Mouse (Mus musculus) heart, adult 2 months (tissue): ENCODE data around the gene Mrpl18. TPM values are rescaled to one million over a fixed set of nuclear protein-coding genes. Genes with fewer than 3 reads are reported as not detected.
"Not testable (repeated sequence)": the region's sequence is repeated elsewhere in the genome, so short reads cannot be mapped to it uniquely, and the experiment has no call there.

ENCODE experiments used
- DNase-seq, 2 experiments: peaks; one replicate each; pipeline ENCODE4 v3.0.0; 2021
- H3K27ac ChIP-seq: fragments of 200-600 bp; 2 replicates; pipeline ENCODE4 v1.8.1; 2022
- H3K27me3 ChIP-seq: fragments of 200-500 bp; 2 replicates; pipeline ENCODE4 v1.6.1; 2012; ENCODE audit warnings: mild to moderate bottlenecking, low read length, inconsistent platforms, mixed read lengths; ENCODE audit not compliant: control insufficient read depth, insufficient read depth
- H3K36me3 ChIP-seq: fragments of 200-500 bp; 2 replicates; pipeline ENCODE4 v1.6.1; 2012; ENCODE audit warnings: low read length, inconsistent platforms; ENCODE audit not compliant: control insufficient read depth, insufficient read depth
- H3K4me1 ChIP-seq: fragments of 200-500 bp; 2 replicates; pipeline ENCODE4 v1.6.1; 2011; ENCODE audit warnings: low read length; ENCODE audit not compliant: control insufficient read depth, insufficient read depth
- H3K4me3 ChIP-seq: fragments of 200-600 bp; 2 replicates; pipeline ENCODE4 v1.8.1; 2022
- H3K79me2 ChIP-seq: fragments of 200-500 bp; replicated peaks from 2 replicates; pipeline ENCODE4 v1.6.1; 2012; ENCODE audit warnings: mild to moderate bottlenecking, inconsistent platforms, low read length, moderate library complexity, mixed read lengths; ENCODE audit not compliant: control insufficient read depth, insufficient read depth
- H3K9ac ChIP-seq: fragments of 200-500 bp; 2 replicates; pipeline ENCODE4 v1.6.1; 2012; ENCODE audit warnings: low read depth, mild to moderate bottlenecking, control low read depth, inconsistent platforms, low read length, mixed read lengths
- CTCF ChIP-seq: fragments of 200-600 bp; IDR thresholded peaks from 2 replicates; pipeline ENCODE4 v1.8.1; 2022; ENCODE audit warnings: antibody characterized with exemption, mild to moderate bottlenecking, moderate library complexity
- EP300 ChIP-seq: fragments of 200-500 bp; IDR thresholded peaks from 2 replicates; pipeline ENCODE4 v1.6.1; 2011; ENCODE audit warnings: low read depth, low read length, control low read depth; ENCODE audit not compliant: insufficient read depth
- POLR2A ChIP-seq: fragments of 200-500 bp; IDR thresholded peaks from 2 replicates; pipeline ENCODE4 v1.6.1; 2011; ENCODE audit warnings: mild to moderate bottlenecking, low read depth, low read length, control low read depth; ENCODE audit not compliant: insufficient read depth
- WGBS: fragments of 180-500 bp; shearing (Covaris S2); methylation state at CpG from one replicate; pipeline ENCODE4 v1.1.7; 2018; 5-methylcytosine and 5-hydroxymethylcytosine counted together
- intact Hi-C: fragments of 180-260 bp; cut with DNase I; formaldehyde crosslinking; loops from one replicate; pipeline ENCODE4 v1.15.1; 2025
- polyA plus RNA-seq: library from polyadenylated mRNA; depleted of rRNA; stranded (reverse); fragments of >200 nt; gene quantifications from 2 replicates; pipeline ENCODE4 v1.2.3, GENCODE M21; 2012
- total RNA-seq, 2 experiments: library from RNA; stranded (reverse); gene quantifications; 2 replicates each; pipeline ENCODE4 v1.2.3; 2021

The Mrpl18 gene
- total and polyA plus RNA-seq, 3 experiments = 65.1 to 160 (median 151) TPM

- no peaks in the 10 kb centered on the region for H3K79me2 ChIP-seq
- H3K9ac ChIP-seq = no peak overlapping the region
- no peak overlapping the region for H3K27ac ChIP-seq
- H3K4me3 ChIP-seq = no peak overlapping the region
- no peak for DNase-seq
- intact Hi-C loops = no loop called here
- WGBS = 92% methylated on average over 5 of the region's 5 CpGs
- TF ChIP-seq POLR2A (no peak), CTCF (no peak), EP300 (no peak)
- H3K4me1 ChIP-seq = no peaks in the 10 kb centered on the region
- no peaks in the 10 kb centered on the region for H3K27me3 ChIP-seq
- no peaks in the 10 kb centered on the region for H3K36me3 ChIP-seq
Measured at GRCm38 (mm10) chr17:12949669-12950068, 33.5 kb upstream of the Mrpl18 start.

- Histone ChIP-seq H3K9ac (no peak overlapping the region), H3K79me2 (no peaks in the 10 kb centered on the region), H3K27me3 (no peaks in the 10 kb centered on the region; the same call in 1 of the 2 replicates), H3K4me1 (no peaks in the 10 kb centered on the region), H3K4me3 (no peak overlapping the region), H3K36me3 (no peaks in the 10 kb centered on the region), H3K27ac (no peak overlapping the region)
- no peak for DNase-seq
- no peak for TF ChIP-seq POLR2A
- no peak for TF ChIP-seq CTCF
- no peak for TF ChIP-seq EP300
- WGBS = 94% methylated on average over 6 of the region's 6 CpGs
- intact Hi-C loops = no loop called here
Measured at GRCm38 (mm10) chr17:12942459-12943162, 26.5 kb upstream of the Mrpl18 start.

- 75% methylated on average over 8 of the region's 8 CpGs for WGBS
- Histone ChIP-seq H3K27me3 (no peaks in the 10 kb centered on the region; the same call in 1 of the 2 replicates), H3K79me2 (no peaks in the 10 kb centered on the region), H3K27ac (no peak overlapping the region), H3K9ac (no peak overlapping the region), H3K4me1 (no peaks in the 10 kb centered on the region), H3K4me3 (no peak overlapping the region), H3K36me3 (no peaks in the 10 kb centered on the region)
- intact Hi-C loops = no loop called here
- no peak for DNase-seq
- TF ChIP-seq POLR2A = no peak
Measured at GRCm38 (mm10) chr17:12941543-12942260, 25.6 kb upstream of the Mrpl18 start.

- 8% methylated on average over 27 of the region's 27 CpGs for WGBS
- H3K9ac ChIP-seq = no peak within 1 kb of the TSS
- H3K27ac ChIP-seq = no peak within 1 kb of the TSS
- intact Hi-C loops = no loop called here
- no peaks in the 10 kb centered on the region; the same call in 1 of the 2 replicates for H3K27me3 ChIP-seq
- H3K4me3 ChIP-seq = peak within 1 kb of the TSS; percentile 26; the same call in 1 of the 2 replicates
- no peaks in the 10 kb centered on the region for H3K4me1 ChIP-seq
- H3K79me2 ChIP-seq = no peaks in the 10 kb centered on the region
- no peak for TF ChIP-seq POLR2A
- TF ChIP-seq EP300 = no peak
- TF ChIP-seq CTCF = no peak
- DNase-seq = peak in 1 of 2 experiments; percentile 27
- H3K36me3 ChIP-seq = no peaks in the 10 kb centered on the region
Measured at GRCm38 (mm10) chr17:12940151-12940805, 24.1 kb upstream of the Mrpl18 start, which contains the start of gene Acat3. Gene Acat3 (minus strand): TSS chr17:12940600.

GRCm38 (mm10) chr17:12939377-12940148, 23.4 kb upstream of the Mrpl18 start:
- H3K27me3 ChIP-seq, H3K9ac ChIP-seq, H3K36me3 ChIP-seq, H3K4me3 ChIP-seq, H3K4me1 ChIP-seq, DNase-seq, H3K79me2 ChIP-seq, H3K27ac ChIP-seq, intact Hi-C loops: not testable (repeated sequence)
- 49% methylated on average over 2 of the region's 12 CpGs for WGBS
